ENCODE assay signal across 8 mouse cellular contexts in the genomic region with DNA sequence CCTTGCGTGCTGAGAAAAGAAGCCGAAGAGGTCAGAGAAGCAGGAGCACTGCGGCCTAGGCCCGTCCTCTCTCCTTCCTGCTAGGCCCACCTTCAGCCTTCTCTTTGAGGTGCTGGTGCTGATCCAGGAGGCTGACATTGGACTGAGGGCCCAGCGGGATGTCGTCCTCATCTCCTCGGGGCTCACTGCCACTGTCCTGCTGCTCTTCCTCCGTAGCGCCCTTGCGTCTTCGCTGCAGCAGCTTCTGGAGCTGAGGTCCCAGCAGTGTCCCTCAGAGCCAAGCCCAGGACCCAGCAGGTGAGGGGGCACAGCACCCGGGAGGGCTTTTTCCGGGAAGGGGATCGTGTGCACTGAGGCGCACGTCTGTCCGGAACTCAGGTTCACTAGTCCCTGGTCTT. TPM values are rescaled to one million over a fixed set of nuclear protein-coding genes. Genes with fewer than 3 reads are reported as not detected.
DNase-seq lines count a peak whose midpoint lies in the region; ATAC-seq and TF ChIP-seq lines count a peak whose summit lies in the region.

No protein-coding gene starts in this region.

- peaks cover 24% of the 10 kb centered on the region for H3K36me3 ChIP-seq in spleen, adult 2 months (ENCODE audit: control insufficient read depth, insufficient read depth, low read length)
- H3K36me3 ChIP-seq in limb, embryonic 13.5 days = peaks cover 80% of the 10 kb centered on the region
- peaks cover 60% of the 10 kb centered on the region for H3K36me3 ChIP-seq in stomach, embryonic 15.5 days

- H3K9me3 ChIP-seq in limb, embryonic 13.5 days = no peaks in the 10 kb centered on the region
- no peaks in the 10 kb centered on the region for H3K9me3 ChIP-seq in stomach, embryonic 15.5 days

- peak overlapping the region; percentile 75 for H3K4me3 ChIP-seq in spleen, adult 2 months (ENCODE audit: extremely low read depth, insufficient read depth, insufficient read length)
- H3K4me3 ChIP-seq in limb, embryonic 13.5 days = peak overlapping the region; percentile 62
- H3K4me3 ChIP-seq in stomach, embryonic 15.5 days (replicated peaks) = peak overlapping the region; percentile 89

- DNase-seq in cerebellum, adult 11 months = peak; percentile 43
- DNase-seq in spleen, adult 2 months (ENCODE audit: low read depth in 1 of 2, low spot score in 2 of 2) = no peak
- DNase-seq in spleen, adult 12 weeks (ENCODE audit: low spot score) = no peak
- no peak for DNase-seq in right cerebral cortex, postnatal 4 days
- no peak for DNase-seq in left cerebral cortex, adult 9 months (ENCODE audit: low spot score in 2 of 2)

- H3K27me3 ChIP-seq in spleen, adult 2 months (ENCODE audit: control insufficient read depth, insufficient read depth, low read length) = no peaks in the 10 kb centered on the region
- no peaks in the 10 kb centered on the region for H3K27me3 ChIP-seq in limb, embryonic 13.5 days
- no peaks in the 10 kb centered on the region for H3K27me3 ChIP-seq in stomach, embryonic 15.5 days (replicated peaks)

- TF ChIP-seq CTCF in spleen, adult 2 months (IDR thresholded peaks at IDR 0.05; ENCODE audit: extremely low read depth, insufficient read depth, insufficient read length, insufficient replicate concordance) = no peak

- H3K27ac ChIP-seq in spleen, adult 2 months (ENCODE audit: insufficient read depth, low read length) = peak overlapping the region; percentile 12; the same call in 1 of the 2 replicates
- H3K27ac ChIP-seq in limb, embryonic 13.5 days = no peak overlapping the region
- H3K27ac ChIP-seq in stomach, embryonic 15.5 days = no peak overlapping the region

- peaks cover 10% of the 10 kb centered on the region for H3K4me1 ChIP-seq in spleen, adult 2 months (ENCODE audit: control insufficient read depth, insufficient read depth, insufficient read length)
- H3K4me1 ChIP-seq in limb, embryonic 13.5 days = peaks cover 16% of the 10 kb centered on the region
- peaks cover 10% of the 10 kb centered on the region for H3K4me1 ChIP-seq in stomach, embryonic 15.5 days

- no peak for TF ChIP-seq POLR2A in spleen, adult 2 months (IDR thresholded peaks at IDR 0.05; ENCODE audit: low read depth, low read length)

- H3K9ac ChIP-seq in limb, embryonic 13.5 days = peak overlapping the region; percentile 86
- peak overlapping the region; percentile 80 for H3K9ac ChIP-seq in stomach, embryonic 15.5 days

- peak overlapping the region; percentile 94 for H3K4me2 ChIP-seq in limb, embryonic 13.5 days (replicated peaks)
- H3K4me2 ChIP-seq in stomach, embryonic 15.5 days = peak overlapping the region; percentile 95

- ATAC-seq in cerebellum, adult (ENCODE audit: insufficient number of reproducible peaks, low FRiP score, low TSS enrichment) = no peak
- no peak for ATAC-seq in limb, embryonic 13.5 days (ENCODE audit: low FRiP score, low read depth)
- no peak for ATAC-seq in stomach, embryonic 15.5 days (ENCODE audit: insufficient read depth, low FRiP score, low read depth)

- WGBS in spleen, adult 2 months = 21% methylated on average over 17 of the region's 17 CpGs
- 16% methylated on average over 17 of the region's 17 CpGs for WGBS in limb, embryonic 13.5 days
- 16% methylated on average over 17 of the region's 17 CpGs for WGBS in stomach, embryonic 15.5 days

RNA-seq across cellular contexts. Expression of gene Ddx41, which starts 0.7 kb away (rescaled TPM):
- 101 and 113 TPM in 2 replicates for polyA plus RNA-seq in spleen, adult 2 months (2012; rRNA removed)
- polyA plus RNA-seq in limb, embryonic 13.5 days (2015; fragmentation: Nextera tagmentation; extraction: Ambion mirVana) = 71.4 and 73.4 TPM in 2 replicates
- polyA plus RNA-seq in stomach, embryonic 15.5 days (2015; fragmentation: Nextera tagmentation; extraction: Ambion mirVana) = 52.7 and 54.5 TPM in 2 replicates

RNA-seq across cellular contexts. Expression of gene Dok3, which starts 6.7 kb away (rescaled TPM):
- polyA plus RNA-seq in spleen, adult 2 months (2012; rRNA removed) = 248 and 364 TPM in 2 replicates
- 2.3 and 2.9 TPM in 2 replicates for polyA plus RNA-seq in limb, embryonic 13.5 days (2015; fragmentation: Nextera tagmentation; extraction: Ambion mirVana)
- polyA plus RNA-seq in stomach, embryonic 15.5 days (2015; fragmentation: Nextera tagmentation; extraction: Ambion mirVana) = 4.3 and 5.3 TPM in 2 replicates

RNA-seq across cellular contexts. Expression of gene Pdlim7, which starts 22.3 kb away (rescaled TPM):
- 38.3 and 46.2 TPM in 2 replicates for polyA plus RNA-seq in spleen, adult 2 months (2012; rRNA removed)
- polyA plus RNA-seq in limb, embryonic 13.5 days (2015; fragmentation: Nextera tagmentation; extraction: Ambion mirVana) = 175 and 181 TPM in 2 replicates
- polyA plus RNA-seq in stomach, embryonic 15.5 days (2015; fragmentation: Nextera tagmentation; extraction: Ambion mirVana) = 198 and 218 TPM in 2 replicates

RNA-seq across cellular contexts. Expression of gene Fam193b, which starts 35.1 kb away (rescaled TPM):
- 119 and 122 TPM in 2 replicates for polyA plus RNA-seq in spleen, adult 2 months (2012; rRNA removed)
- polyA plus RNA-seq in limb, embryonic 13.5 days (2015; fragmentation: Nextera tagmentation; extraction: Ambion mirVana) = 50.7 and 52.8 TPM in 2 replicates
- polyA plus RNA-seq in stomach, embryonic 15.5 days (2015; fragmentation: Nextera tagmentation; extraction: Ambion mirVana) = 29.1 and 32.1 TPM in 2 replicates

RNA-seq across cellular contexts. Expression of gene Tmed9, which starts 37.7 kb away (rescaled TPM):
- polyA plus RNA-seq in spleen, adult 2 months (2012; rRNA removed) = 42.4 and 45.7 TPM in 2 replicates
- polyA plus RNA-seq in limb, embryonic 13.5 days (2015; fragmentation: Nextera tagmentation; extraction: Ambion mirVana) = 166 and 175 TPM in 2 replicates
- 150 and 156 TPM in 2 replicates for polyA plus RNA-seq in stomach, embryonic 15.5 days (2015; fragmentation: Nextera tagmentation; extraction: Ambion mirVana)

Comparison
In these comparisons a context has a peak if more than half of its experiments do, and no peak if none do; other contexts are left out.
1. RNA of gene Dok3, which starts 6.7 kb away (polyA plus RNA-seq): 248 to 364 TPM in spleen, adult 2 months; 4.3 to 5.3 TPM in stomach, embryonic 15.5 days and 2.3 to 2.9 TPM in limb, embryonic 13.5 days; every median in the first group is over 10 times any median in the second.
2. Peak in every context shown above with its lines, with median percentiles within 50 percentile points of each other: H3K4me3 ChIP-seq.